Mouse (Mus musculus) stomach, postnatal 0 days (tissue): ENCODE measurements at regions not wholly inside any gene's neighbourhood (a gene's known extent, or its start where the extent isn't known, plus 50 kb on each side); places are given as distances from the start of the nearest gene placed in this dataset.

ENCODE experiments used
- CTCF ChIP-seq: IDR thresholded peaks from 2 replicates; pipeline ENCODE4 v1.5.1; 2016; ENCODE audit warnings: antibody characterized with exemption, low read depth, mild to moderate bottlenecking, moderate library complexity
- EP300 ChIP-seq: optimal IDR thresholded peaks from 2 replicates; pipeline ENCODE3; 2016; ENCODE audit warnings: antibody characterized with exemption

DNA sequence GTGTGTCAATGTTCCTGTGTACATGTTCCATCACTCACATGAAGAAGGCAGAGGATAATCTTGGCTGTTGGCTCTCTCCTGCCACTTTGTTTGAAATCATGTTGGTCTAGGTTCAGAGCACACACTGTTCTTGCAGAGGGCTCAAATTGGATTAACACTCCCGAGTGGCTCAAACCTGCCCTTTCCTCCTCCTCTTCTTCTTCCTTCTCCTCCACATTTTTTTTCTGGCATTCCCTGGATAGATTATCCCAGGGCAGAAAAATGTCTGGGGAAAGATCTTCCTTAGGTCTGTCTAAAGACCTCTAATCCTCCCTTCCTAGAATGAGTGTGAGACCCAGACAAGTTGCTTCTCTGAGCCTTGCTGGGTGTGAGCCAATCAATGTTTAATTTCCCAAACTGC, 594.4 kb upstream of the 3110018I06Rik start:
- no peak for TF ChIP-seq CTCF
- TF ChIP-seq EP300, result no peak
